Mouse (Mus musculus) stomach, embryonic 15.5 days (tissue): ENCODE results near the gene Gmnn. TPM values are rescaled to one million over a fixed set of nuclear protein-coding genes. Genes with fewer than 3 reads are reported as not detected.

Experiments
- polyA plus RNA-seq: library from polyadenylated mRNA; unstranded; fragments of >200 nt; fragmentation: Nextera tagmentation; extraction: Ambion mirVana; gene quantifications from 2 replicates; pipeline ENCODE4 v1.2.1, GENCODE M21; 2015

Gene Gmnn
- polyA plus RNA-seq, 1 experiment from 2014 or later, result 111 TPM

Other genes with a start within 250 kb of the Gmnn start
- 2.7 and 3.3 TPM in 2 replicates for gene Ripor2, start 179.7 kb downstream of the Gmnn start, polyA plus RNA-seq
- not detected in 2 replicates for gene Armh2, start 20.7 kb downstream of the Gmnn start, polyA plus RNA-seq
- 12.5 and 14.2 TPM in 2 replicates for gene BC005537, start 39.7 kb upstream of the Gmnn start, polyA plus RNA-seq
- gene Acot13, start 69.6 kb upstream of the Gmnn start, polyA plus RNA-seq, result 102 and 103 TPM in 2 replicates
- gene Tdp2, start 69.8 kb upstream of the Gmnn start, polyA plus RNA-seq, result 52.3 and 56.3 TPM in 2 replicates
- gene D130043K22Rik, start 83.2 kb upstream of the Gmnn start, polyA plus RNA-seq, result 0.51 and 0.79 TPM in 2 replicates
- 9.5 and 11.2 TPM in 2 replicates for gene Aldh5a1, start 175.7 kb upstream of the Gmnn start, polyA plus RNA-seq
- 3.1 and 3.2 TPM in 2 replicates for gene Gpld1, start 181.2 kb upstream of the Gmnn start, polyA plus RNA-seq